Mouse (Mus musculus) heart, embryonic 11.5 days (tissue): ENCODE measurements around the gene Xylt1. TPM values are rescaled to one million over a fixed set of nuclear protein-coding genes. Genes with fewer than 3 reads are reported as not detected.

ENCODE experiments used
- ATAC-seq: fragments of 200-750 bp; cut with Nextera tagmentation; replicated peaks from 2 replicates; pipeline ENCODE4 v1.8.0; 2017; ENCODE audit warnings: moderate library complexity; ENCODE audit not compliant: insufficient number of reproducible peaks, low FRiP score, low TSS enrichment
- H3K27ac ChIP-seq: fragments of 300-500 bp; sonication (generic); 2 replicates; pipeline ENCODE4 v1.5.1; 2014; ENCODE audit warnings: mild to moderate bottlenecking, low read depth, low read length
- H3K27me3 ChIP-seq: fragments of 300-500 bp; sonication (generic); 2 replicates; pipeline ENCODE4 v1.6.1; 2014; ENCODE audit warnings: mild to moderate bottlenecking, low read length, mixed read lengths; ENCODE audit not compliant: control insufficient read depth, insufficient read depth
- H3K36me3 ChIP-seq: fragments of 300-500 bp; sonication (generic); 2 replicates; pipeline ENCODE4 v1.6.1; 2014; ENCODE audit warnings: mild to moderate bottlenecking, low read length, moderate library complexity, mixed read lengths; ENCODE audit not compliant: control insufficient read depth, insufficient read depth
- H3K4me1 ChIP-seq: fragments of 300-500 bp; sonication (generic); 2 replicates; pipeline ENCODE4 v1.6.1; 2014; ENCODE audit warnings: low read length; ENCODE audit not compliant: control insufficient read depth, insufficient read depth
- H3K4me2 ChIP-seq: fragments of 300-500 bp; sonication (generic); 2 replicates; pipeline ENCODE4 v1.6.1; 2014; ENCODE audit warnings: mild to moderate bottlenecking, moderate library complexity
- H3K4me3 ChIP-seq: fragments of 300-500 bp; sonication (generic); 2 replicates; pipeline ENCODE4 v1.5.1; 2014; ENCODE audit warnings: low read depth, low read length
- H3K9ac ChIP-seq: fragments of 300-500 bp; sonication (generic); 2 replicates; pipeline ENCODE4 v1.6.1; 2014; ENCODE audit warnings: mild to moderate bottlenecking, low read depth, low read length, moderate library complexity
- H3K9me3 ChIP-seq: fragments of 300-500 bp; sonication (generic); replicated peaks from 2 replicates; pipeline ENCODE4 v1.6.1; 2016; ENCODE audit warnings: low read length; ENCODE audit not compliant: control insufficient read depth
- WGBS: fragments of 180-500 bp; shearing (Covaris S2); extraction: QIAGEN DNeasy Blood & Tissue Kit; methylation state at CpG from one replicate; pipeline ENCODE4 v1.1.7; 2014; ENCODE audit not compliant: insufficient replicate concordance; 5-methylcytosine and 5-hydroxymethylcytosine counted together
- polyA plus RNA-seq: library from polyadenylated mRNA; unstranded; fragments of >200 nt; fragmentation: Nextera tagmentation; extraction: Ambion mirVana; gene quantifications from 2 replicates; pipeline ENCODE4 v1.2.1, GENCODE M21; 2014

Xylt1 gene
- polyA plus RNA-seq, 1 experiment from 2014 or later = 1.8 TPM

- no peaks in the 10 kb centered on the region for H3K4me1 ChIP-seq
Measured at GRCm38 (mm10) chr7:117630657-117631056, 249.9 kb downstream of the Xylt1 start.

GRCm38 (mm10) chr7:117635584-117635983 is 254.8 kb downstream of the Xylt1 start:
- Histone ChIP-seq H3K4me3 (no peak overlapping the region), H3K9me3 (no peaks in the 10 kb centered on the region), H3K9ac (no peak overlapping the region), H3K4me2 (no peak overlapping the region), H3K4me1 (no peaks in the 10 kb centered on the region), H3K27ac (no peak overlapping the region), H3K36me3 (no peaks in the 10 kb centered on the region), H3K27me3 (no peaks in the 10 kb centered on the region)
- no peak for ATAC-seq
- WGBS = 76% methylated on average over 4 of the region's 4 CpGs

More at GRCm38 (mm10) chr7:117630657-117631056, 249.9 kb downstream of the Xylt1 start:
- Histone ChIP-seq H3K36me3 (no peaks in the 10 kb centered on the region), H3K9me3 (no peaks in the 10 kb centered on the region), H3K4me2 (no peak overlapping the region), H3K27me3 (no peaks in the 10 kb centered on the region), H3K9ac (no peak overlapping the region), H3K4me3 (no peak overlapping the region), H3K27ac (no peak overlapping the region)
- 59% methylated on average over 5 of the region's 5 CpGs for WGBS
- no peak for ATAC-seq

DNA sequence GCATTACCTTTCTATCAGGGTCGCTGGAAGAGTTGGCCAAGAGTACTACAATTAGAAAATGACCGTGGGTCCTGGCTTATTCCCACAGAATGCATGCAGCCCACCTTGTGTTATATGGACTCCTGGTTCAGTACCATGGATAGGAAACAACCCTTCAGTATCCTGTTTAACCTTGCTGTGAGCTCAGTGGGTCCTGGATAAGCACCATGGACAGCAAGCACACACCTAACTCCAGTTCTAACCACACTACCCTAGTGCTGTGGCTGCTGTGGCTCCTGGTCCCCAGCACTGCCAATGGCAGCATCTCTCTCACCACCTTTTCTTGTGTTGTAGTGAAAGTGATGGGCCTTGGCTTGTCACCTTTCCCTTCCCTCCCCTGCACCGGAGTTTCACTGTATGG is 255.9 kb downstream of the Xylt1 start:
- no peak; the same call in 1 of the 2 replicates for ATAC-seq
- Histone ChIP-seq H3K27me3 (no peaks in the 10 kb centered on the region), H3K36me3 (no peaks in the 10 kb centered on the region), H3K4me2 (no peak overlapping the region), H3K9me3 (no peaks in the 10 kb centered on the region), H3K4me3 (no peak overlapping the region), H3K4me1 (no peaks in the 10 kb centered on the region), H3K27ac (no peak overlapping the region), H3K9ac (no peak overlapping the region)
- 73% methylated on average over 3 of the region's 3 CpGs for WGBS

GRCm38 (mm10) chr7:117637997-117638396 is 257.2 kb downstream of the Xylt1 start:
- H3K27ac ChIP-seq = no peak overlapping the region
- no peak for ATAC-seq
- no peaks in the 10 kb centered on the region for H3K27me3 ChIP-seq
- H3K4me1 ChIP-seq = no peaks in the 10 kb centered on the region
- no peak overlapping the region for H3K9ac ChIP-seq
- 90% methylated on average over 2 of the region's 2 CpGs for WGBS
- no peak overlapping the region for H3K4me3 ChIP-seq
- no peaks in the 10 kb centered on the region for H3K36me3 ChIP-seq
- no peak overlapping the region for H3K4me2 ChIP-seq
- H3K9me3 ChIP-seq = no peaks in the 10 kb centered on the region

DNA sequence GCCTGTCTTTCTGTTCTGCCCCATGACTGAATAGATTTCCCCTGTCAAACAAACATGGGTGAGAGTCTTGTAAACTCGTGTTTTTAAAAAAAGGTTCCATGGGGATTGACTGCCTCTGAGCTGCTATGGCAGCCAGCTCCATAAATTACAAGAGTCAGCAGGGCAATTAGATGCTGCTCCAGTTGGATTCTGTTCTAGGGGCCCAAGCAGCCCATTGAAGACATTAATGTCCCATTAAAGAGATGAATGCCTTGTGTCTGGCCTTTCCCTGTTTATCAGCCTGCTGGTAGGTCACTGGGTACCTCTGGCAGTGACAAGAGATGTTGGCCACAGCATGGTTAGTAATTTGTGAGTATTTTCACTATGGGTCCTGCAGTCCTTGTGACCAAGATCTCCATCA is 271.9 kb downstream of the Xylt1 start:
- no peak overlapping the region for H3K9ac ChIP-seq
- H3K4me3 ChIP-seq = no peak overlapping the region
- H3K9me3 ChIP-seq = no peaks in the 10 kb centered on the region
- no peaks in the 10 kb centered on the region for H3K36me3 ChIP-seq
- H3K4me1 ChIP-seq = no peaks in the 10 kb centered on the region
- ATAC-seq = no peak
- 34% methylated on average over 1 of the region's 1 CpGs for WGBS
- no peaks in the 10 kb centered on the region for H3K27me3 ChIP-seq
- H3K27ac ChIP-seq = no peak overlapping the region
- H3K4me2 ChIP-seq = no peak overlapping the region

DNA sequence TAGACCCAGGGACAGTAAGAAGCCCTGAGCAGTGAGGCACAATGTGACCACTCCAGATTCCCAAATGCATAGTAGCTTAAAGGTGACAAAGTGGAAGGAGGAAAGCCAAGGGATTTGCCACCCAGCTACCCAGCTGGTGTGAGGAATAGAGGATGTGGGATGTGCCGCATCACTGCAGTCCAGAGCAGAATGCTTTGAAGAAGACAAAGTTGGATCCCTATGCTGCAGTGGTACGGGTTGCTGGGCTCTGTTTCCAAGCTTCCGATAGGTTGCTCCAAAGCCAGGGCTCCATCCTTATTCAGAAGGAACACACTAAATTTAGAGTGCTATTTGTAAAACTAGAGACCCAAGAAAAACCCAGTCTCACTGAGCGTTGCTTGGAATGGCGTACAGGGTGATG is 275.0 kb downstream of the Xylt1 start:
- Histone ChIP-seq H3K4me1 (no peaks in the 10 kb centered on the region), H3K9ac (no peak overlapping the region), H3K4me3 (no peak overlapping the region), H3K9me3 (no peaks in the 10 kb centered on the region), H3K27me3 (no peaks in the 10 kb centered on the region), H3K27ac (no peak overlapping the region), H3K4me2 (no peak overlapping the region), H3K36me3 (no peaks in the 10 kb centered on the region)
- WGBS = 85% methylated on average over 5 of the region's 5 CpGs
- no peak for ATAC-seq

GRCm38 (mm10) chr7:117658180-117658579 is 277.4 kb downstream of the Xylt1 start:
- Histone ChIP-seq H3K4me2 (no peak overlapping the region), H3K9me3 (no peaks in the 10 kb centered on the region), H3K27ac (no peak overlapping the region), H3K27me3 (no peaks in the 10 kb centered on the region), H3K4me1 (no peaks in the 10 kb centered on the region), H3K9ac (no peak overlapping the region), H3K4me3 (no peak overlapping the region), H3K36me3 (no peaks in the 10 kb centered on the region)
- WGBS = 83% methylated on average over 4 of the region's 4 CpGs
- ATAC-seq = no peak

GRCm38 (mm10) chr7:117658739-117659138 is 278.0 kb downstream of the Xylt1 start:
- H3K36me3 ChIP-seq = no peaks in the 10 kb centered on the region
- no peak overlapping the region for H3K4me2 ChIP-seq
- no peaks in the 10 kb centered on the region for H3K9me3 ChIP-seq
- no peak for ATAC-seq
- H3K27ac ChIP-seq = no peak overlapping the region
- no peaks in the 10 kb centered on the region for H3K27me3 ChIP-seq
- 73% methylated on average over 4 of the region's 4 CpGs for WGBS
- no peak overlapping the region for H3K4me3 ChIP-seq
- H3K9ac ChIP-seq = no peak overlapping the region
- no peaks in the 10 kb centered on the region for H3K4me1 ChIP-seq

GRCm38 (mm10) chr7:117667286-117667685 is 286.5 kb downstream of the Xylt1 start:
- no peaks in the 10 kb centered on the region for H3K36me3 ChIP-seq
- H3K4me1 ChIP-seq = no peaks in the 10 kb centered on the region
- H3K27ac ChIP-seq = no peak overlapping the region
- H3K9me3 ChIP-seq = no peaks in the 10 kb centered on the region
- H3K4me3 ChIP-seq = no peak overlapping the region
- 86% methylated on average over 10 of the region's 10 CpGs for WGBS
- no peak overlapping the region for H3K9ac ChIP-seq
- no peak for ATAC-seq
- H3K4me2 ChIP-seq = no peak overlapping the region
- no peaks in the 10 kb centered on the region for H3K27me3 ChIP-seq
